8 mouse cellular contexts compared by ENCODE assay signal in the genomic region with DNA sequence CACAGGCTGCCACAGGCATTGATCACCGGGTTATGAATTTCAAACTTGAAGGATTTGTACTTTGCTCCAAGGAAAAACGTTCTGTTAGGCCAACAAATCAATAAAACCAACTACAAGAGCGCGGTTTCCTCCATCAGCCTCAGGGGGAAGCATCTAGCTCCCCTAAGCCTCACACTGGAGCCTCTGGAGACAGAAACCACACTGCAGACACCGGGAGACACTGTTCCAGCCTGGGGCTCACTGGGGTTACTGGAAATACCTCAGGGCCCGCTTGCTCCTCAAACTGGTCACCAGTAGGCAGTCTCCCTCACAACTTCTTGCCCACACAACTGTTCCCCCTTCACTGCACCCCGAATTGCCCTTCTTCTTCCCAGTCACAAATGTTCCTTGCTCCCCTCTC. TPM values are rescaled to one million over a fixed set of nuclear protein-coding genes. Genes with fewer than 3 reads are reported as not detected.
DNase-seq lines count a peak whose midpoint lies in the region; ATAC-seq and TF ChIP-seq lines count a peak whose summit lies in the region.

No protein-coding gene starts in this region.

- DNase-seq in layer of hippocampus, adult 2 months (ENCODE audit: low spot score in 2 of 2), result no peak
- no peak for DNase-seq in layer of hippocampus, postnatal 25 days (ENCODE audit: extremely low spot score in 1 of 2, low spot score in 1 of 2)
- DNase-seq in hindbrain, postnatal 0 days (ENCODE audit: low spot score), result peak; percentile 22
- peak; percentile 18 for DNase-seq in naive thymus-derived CD4-positive, alpha-beta T cell, adult 2 months (ENCODE audit: low read depth)
- DNase-seq in left cerebral cortex, postnatal 14 days (ENCODE audit: low spot score in 2 of 2), result no peak
- no peak for DNase-seq in cerebellum, adult 11-12 months
- no peak for DNase-seq in ovary, adult 18-20 months (ENCODE audit: low spot score)

- peak overlapping the region; percentile 72 for H3K4me2 ChIP-seq in hindbrain, postnatal 0 days (ENCODE audit: low read depth, low read length)

- H3K36me3 ChIP-seq in hindbrain, postnatal 0 days (ENCODE audit: insufficient read depth, low read length), result no peaks in the 10 kb centered on the region

- H3K4me3 ChIP-seq in layer of hippocampus, adult 2 months, result peak overlapping the region; percentile 66
- peak overlapping the region; percentile 50 for H3K4me3 ChIP-seq in hindbrain, postnatal 0 days (ENCODE audit: low read length)

- H3K27me3 ChIP-seq in hindbrain, postnatal 0 days (ENCODE audit: insufficient read depth, low read length), result no peaks in the 10 kb centered on the region

- ATAC-seq in common myeloid progenitor, adult 5-6 weeks (replicated peaks; ENCODE audit: low read depth, poor library complexity, severe bottlenecking), result peak; percentile 17; the same call in 1 of the 2 replicates
- ATAC-seq in hindbrain, postnatal 0 days, result peak; percentile 37

- WGBS in hindbrain, postnatal 0 days, result 13% methylated on average over 7 of the region's 7 CpGs

- intact Hi-C loops in left cerebral cortex, postnatal 14 days (cut with DNase I), result loop anchor here (2.0 kb wide), 1 partner anchor 33 kb away; no protein-coding TSS in a partner anchor

- no peaks in the 10 kb centered on the region for H3K9me3 ChIP-seq in hindbrain, postnatal 0 days (ENCODE audit: low read length)

- H3K9ac ChIP-seq in hindbrain, postnatal 0 days (replicated peaks; ENCODE audit: low read length), result peak overlapping the region; percentile 51

- H3K4me1 ChIP-seq in hindbrain, postnatal 0 days (ENCODE audit: insufficient read depth, low read length), result peaks cover 18% of the 10 kb centered on the region

- H3K27ac ChIP-seq in layer of hippocampus, adult 2 months, result peak overlapping the region; percentile 95
- peak overlapping the region; percentile 85 for H3K27ac ChIP-seq in hindbrain, postnatal 0 days

- TF ChIP-seq CTCF in layer of hippocampus, adult 2 months (conservative IDR thresholded peaks at IDR 0.05), result peak; percentile 20; the same call in 1 of the 2 replicates
- TF ChIP-seq CTCF in hindbrain, postnatal 0 days (IDR thresholded peaks at IDR 0.05; ENCODE audit: low read depth), result peak; percentile 33; the same call in 1 of the 2 replicates

RNA-seq across cellular contexts. Expression of gene Dnah2, which starts 3.0 kb away (rescaled TPM):
- total RNA-seq in layer of hippocampus, adult 2 months (2021), result 1 to 10 TPM; 4.6 to 5.2 TPM
- 1 to 10 TPM; 3.5 to 8.0 TPM for total RNA-seq in layer of hippocampus, postnatal 25 days (2021)
- 0.68 TPM in 1 of 2 replicates, not detected in the other for total RNA-seq in common myeloid progenitor, adult 5-6 weeks (2017)
- total RNA-seq in hindbrain, postnatal 0 days (2014; rRNA removed), result 3.9 and 4.9 TPM in 2 replicates
- polyA plus RNA-seq in hindbrain, postnatal 0 days (2015; fragmentation: Nextera tagmentation; extraction: Ambion mirVana), result 2.0 and 3.2 TPM in 2 replicates
- 1 to 10 TPM; 3.5 to 3.6 TPM for total RNA-seq in left cerebral cortex, postnatal 14 days (2021)

RNA-seq across cellular contexts. Expression of gene Efnb3, which starts 14.0 kb away (rescaled TPM):
- 100 to 1,000 TPM; 113 to 116 TPM for total RNA-seq in layer of hippocampus, adult 2 months (2021)
- total RNA-seq in layer of hippocampus, postnatal 25 days (2021), result 100 to 1,000 TPM; 134 to 139 TPM
- 0.55 TPM in 1 of 2 replicates, not detected in the other for total RNA-seq in common myeloid progenitor, adult 5-6 weeks (2017)
- 97.9 and 111 TPM in 2 replicates for total RNA-seq in hindbrain, postnatal 0 days (2014; rRNA removed)
- polyA plus RNA-seq in hindbrain, postnatal 0 days (2015; fragmentation: Nextera tagmentation; extraction: Ambion mirVana), result 93.3 and 94.4 TPM in 2 replicates
- total RNA-seq in left cerebral cortex, postnatal 14 days (2021), result 100 to 1,000 TPM in 1 of 2 experiments, 10 to 100 TPM in 1; 71.8 to 100 TPM

RNA-seq across cellular contexts. Expression of gene Wrap53, which starts 34.1 kb away (rescaled TPM):
- total RNA-seq in layer of hippocampus, adult 2 months (2021), result 10 to 100 TPM; 12.0 to 14.3 TPM
- 10 to 100 TPM; 11.7 to 12.5 TPM for total RNA-seq in layer of hippocampus, postnatal 25 days (2021)
- total RNA-seq in common myeloid progenitor, adult 5-6 weeks (2017), result 5.0 and 8.0 TPM in 2 replicates
- 16.4 and 19.4 TPM in 2 replicates for total RNA-seq in hindbrain, postnatal 0 days (2014; rRNA removed)
- 12.8 and 13.8 TPM in 2 replicates for polyA plus RNA-seq in hindbrain, postnatal 0 days (2015; fragmentation: Nextera tagmentation; extraction: Ambion mirVana)
- total RNA-seq in left cerebral cortex, postnatal 14 days (2021), result 1 to 10 TPM; 6.9 to 8.3 TPM

RNA-seq across cellular contexts. Expression of gene Trp53, which starts 34.2 kb away (rescaled TPM):
- 10 to 100 TPM; 28.5 to 32.3 TPM for total RNA-seq in layer of hippocampus, adult 2 months (2021)
- 10 to 100 TPM; 24.3 to 29.8 TPM for total RNA-seq in layer of hippocampus, postnatal 25 days (2021)
- total RNA-seq in common myeloid progenitor, adult 5-6 weeks (2017), result 78.8 and 104 TPM in 2 replicates
- 33.5 and 41.5 TPM in 2 replicates for total RNA-seq in hindbrain, postnatal 0 days (2014; rRNA removed)
- 36.6 and 37.4 TPM in 2 replicates for polyA plus RNA-seq in hindbrain, postnatal 0 days (2015; fragmentation: Nextera tagmentation; extraction: Ambion mirVana)
- 10 to 100 TPM; 21.2 to 21.9 TPM for total RNA-seq in left cerebral cortex, postnatal 14 days (2021)

RNA-seq across cellular contexts. Expression of gene Atp1b2, which starts 59.8 kb away (rescaled TPM):
- total RNA-seq in layer of hippocampus, adult 2 months (2021), result 100 to 1,000 TPM; 391 to 411 TPM
- total RNA-seq in layer of hippocampus, postnatal 25 days (2021), result 100 to 1,000 TPM; 394 to 472 TPM
- total RNA-seq in common myeloid progenitor, adult 5-6 weeks (2017), result 16.9 and 26.2 TPM in 2 replicates
- total RNA-seq in hindbrain, postnatal 0 days (2014; rRNA removed), result 185 and 210 TPM in 2 replicates
- polyA plus RNA-seq in hindbrain, postnatal 0 days (2015; fragmentation: Nextera tagmentation; extraction: Ambion mirVana), result 145 and 157 TPM in 2 replicates
- 100 to 1,000 TPM; 451 to 452 TPM for total RNA-seq in left cerebral cortex, postnatal 14 days (2021)

Comparison
In these comparisons a context has a peak if more than half of its experiments do, and no peak if none do; other contexts are left out.
1. DNase-seq: peak in hindbrain, postnatal 0 days (single experiment) and naive thymus-derived CD4-positive, alpha-beta T cell, adult 2 months (single experiment); none in layer of hippocampus, adult 2 months (0 of 2), layer of hippocampus, postnatal 25 days (0 of 2), left cerebral cortex, postnatal 14 days (0 of 2), cerebellum, adult 11-12 months (single experiment) and ovary, adult 18-20 months (single experiment).
2. RNA of gene Efnb3, which starts 14.0 kb away (total RNA-seq): 134 to 139 TPM in layer of hippocampus, postnatal 25 days, 113 to 116 TPM in layer of hippocampus, adult 2 months, 97.9 to 111 TPM in hindbrain, postnatal 0 days and 71.8 to 100 TPM in left cerebral cortex, postnatal 14 days; 0.55 TPM in common myeloid progenitor, adult 5-6 weeks; every median in the first group is over 10 times any median in the second.